Mouse (Mus musculus) limb, embryonic 11.5 days (tissue): ENCODE measurements around the gene Atp9a. TPM values are rescaled to one million over a fixed set of nuclear protein-coding genes. Genes with fewer than 3 reads are reported as not detected.

Experiments
- ATAC-seq: fragments of 200-750 bp; cut with Nextera tagmentation; 2 replicates; pipeline ENCODE4 v1.8.0; 2017; ENCODE audit warnings: low read depth; ENCODE audit not compliant: insufficient number of reproducible peaks, low FRiP score, low TSS enrichment
- DNase-seq: peaks from one replicate; pipeline ENCODE4 v3.0.0-alpha.2; 2015; ENCODE audit warnings: low spot score
- H3K27ac ChIP-seq: fragments of 300-500 bp; sonication (generic); replicated peaks from 2 replicates; pipeline ENCODE4 v1.5.1; 2014; ENCODE audit warnings: low read depth, mild to moderate bottlenecking, low read length
- H3K27me3 ChIP-seq: fragments of 300-500 bp; sonication (generic); 2 replicates; pipeline ENCODE4 v1.6.1; 2014; ENCODE audit warnings: mild to moderate bottlenecking, low read length, mixed read lengths; ENCODE audit not compliant: control insufficient read depth, insufficient read depth
- H3K36me3 ChIP-seq: fragments of 300-500 bp; sonication (generic); 2 replicates; pipeline ENCODE4 v1.6.1; 2014; ENCODE audit warnings: mild to moderate bottlenecking, low read length, moderate library complexity, mixed read lengths; ENCODE audit not compliant: control insufficient read depth, insufficient read depth
- H3K4me1 ChIP-seq: fragments of 300-500 bp; sonication (generic); 2 replicates; pipeline ENCODE4 v1.6.1; 2014; ENCODE audit warnings: low read length, mixed read lengths; ENCODE audit not compliant: control insufficient read depth, insufficient read depth
- H3K4me2 ChIP-seq: fragments of 300-500 bp; sonication (generic); 2 replicates; pipeline ENCODE4 v1.6.1; 2014; ENCODE audit warnings: low read depth, mild to moderate bottlenecking, moderate library complexity; ENCODE audit not compliant: severe bottlenecking
- H3K4me3 ChIP-seq: fragments of 300-500 bp; sonication (generic); 2 replicates; pipeline ENCODE4 v1.5.1; 2014; ENCODE audit warnings: low read depth, low read length
- H3K9ac ChIP-seq: fragments of 300-500 bp; sonication (generic); 2 replicates; pipeline ENCODE4 v1.6.1; 2014; ENCODE audit warnings: mild to moderate bottlenecking, low read length
- H3K9me3 ChIP-seq: fragments of 300-500 bp; sonication (generic); 2 replicates; pipeline ENCODE4 v1.6.1; 2016; ENCODE audit warnings: low read length; ENCODE audit not compliant: control insufficient read depth
- WGBS: fragments of 180-500 bp; shearing (Covaris S2); extraction: QIAGEN DNeasy Blood & Tissue Kit; methylation state at CpG from one replicate; pipeline ENCODE4 v1.1.7; 2014; 5-methylcytosine and 5-hydroxymethylcytosine counted together
- polyA plus RNA-seq: library from polyadenylated mRNA; unstranded; fragments of >200 nt; fragmentation: Nextera tagmentation; extraction: Ambion mirVana; gene quantifications from 2 replicates; pipeline ENCODE4 v1.2.1, GENCODE M21; 2014

Gene Atp9a
- polyA plus RNA-seq, 1 experiment from 2014 or later, result 7.0 TPM

DNA sequence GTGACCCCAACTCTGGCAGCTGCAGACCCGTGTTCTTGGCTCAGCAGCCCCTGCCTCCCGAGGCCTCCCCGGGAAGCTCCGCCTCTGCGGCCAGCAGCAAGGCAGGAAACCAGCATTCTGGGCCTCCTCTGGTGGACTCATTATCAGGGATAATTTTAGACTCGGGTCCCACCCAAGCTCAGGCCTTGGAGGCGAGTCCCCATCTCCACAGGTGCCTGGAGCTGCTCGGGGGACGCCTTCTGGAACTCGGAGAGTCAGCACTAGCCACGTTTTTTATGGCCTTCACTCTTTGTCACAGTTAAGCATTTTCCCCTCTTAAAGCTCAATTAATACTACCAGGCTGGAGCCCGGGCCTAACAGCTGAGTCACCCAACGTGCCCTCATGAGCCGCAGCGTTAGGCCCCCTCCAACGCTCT is 137.5 kb downstream of the Atp9a start:
- WGBS, result 20% methylated on average over 16 of the region's 16 CpGs
- Histone ChIP-seq H3K4me2 (no peak overlapping the region), H3K9me3 (no peaks in the 10 kb centered on the region), H3K27ac (no peak overlapping the region), H3K9ac (no peak overlapping the region), H3K27me3 (peaks cover 8% of the 10 kb centered on the region), H3K4me1 (peaks cover 45% of the 10 kb centered on the region), H3K36me3 (no peaks in the 10 kb centered on the region), H3K4me3 (no peak overlapping the region)
- DNase-seq (peak; percentile 67), ATAC-seq (0 out of 2 replicates have a peak, but pooled peaks have one; percentile 10)

DNA sequence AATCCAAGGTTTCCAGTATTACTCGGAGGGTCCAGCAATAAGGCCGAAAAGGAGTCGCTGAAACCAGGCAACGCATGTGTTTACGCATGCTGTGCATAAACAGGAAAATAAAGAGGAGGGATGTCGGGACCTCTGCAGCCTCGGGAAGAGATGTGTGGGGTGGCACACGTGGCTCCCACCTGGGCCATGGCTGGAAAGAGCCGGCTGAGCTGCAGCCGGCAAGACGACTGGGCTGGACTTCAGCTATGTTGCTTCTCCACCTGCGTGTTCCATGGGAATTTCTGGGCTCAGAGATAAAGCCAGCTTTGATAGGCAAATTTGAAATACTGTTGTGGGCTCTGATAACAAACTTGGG is 139.8 kb downstream of the Atp9a start:
- H3K9ac ChIP-seq, result no peak overlapping the region
- WGBS, result 18% methylated on average over 12 of the region's 12 CpGs
- H3K9me3 ChIP-seq, result no peaks in the 10 kb centered on the region
- peaks cover 39% of the 10 kb centered on the region for H3K4me1 ChIP-seq
- peak overlapping the region; percentile 88; the same call in 1 of the 2 replicates for H3K4me2 ChIP-seq
- H3K27ac ChIP-seq, result peak overlapping the region; percentile 85
- DNase-seq, result peak; percentile 57
- peaks cover 11% of the 10 kb centered on the region for H3K27me3 ChIP-seq
- no peak overlapping the region for H3K4me3 ChIP-seq
- H3K36me3 ChIP-seq, result no peaks in the 10 kb centered on the region
- no peak for ATAC-seq

DNA sequence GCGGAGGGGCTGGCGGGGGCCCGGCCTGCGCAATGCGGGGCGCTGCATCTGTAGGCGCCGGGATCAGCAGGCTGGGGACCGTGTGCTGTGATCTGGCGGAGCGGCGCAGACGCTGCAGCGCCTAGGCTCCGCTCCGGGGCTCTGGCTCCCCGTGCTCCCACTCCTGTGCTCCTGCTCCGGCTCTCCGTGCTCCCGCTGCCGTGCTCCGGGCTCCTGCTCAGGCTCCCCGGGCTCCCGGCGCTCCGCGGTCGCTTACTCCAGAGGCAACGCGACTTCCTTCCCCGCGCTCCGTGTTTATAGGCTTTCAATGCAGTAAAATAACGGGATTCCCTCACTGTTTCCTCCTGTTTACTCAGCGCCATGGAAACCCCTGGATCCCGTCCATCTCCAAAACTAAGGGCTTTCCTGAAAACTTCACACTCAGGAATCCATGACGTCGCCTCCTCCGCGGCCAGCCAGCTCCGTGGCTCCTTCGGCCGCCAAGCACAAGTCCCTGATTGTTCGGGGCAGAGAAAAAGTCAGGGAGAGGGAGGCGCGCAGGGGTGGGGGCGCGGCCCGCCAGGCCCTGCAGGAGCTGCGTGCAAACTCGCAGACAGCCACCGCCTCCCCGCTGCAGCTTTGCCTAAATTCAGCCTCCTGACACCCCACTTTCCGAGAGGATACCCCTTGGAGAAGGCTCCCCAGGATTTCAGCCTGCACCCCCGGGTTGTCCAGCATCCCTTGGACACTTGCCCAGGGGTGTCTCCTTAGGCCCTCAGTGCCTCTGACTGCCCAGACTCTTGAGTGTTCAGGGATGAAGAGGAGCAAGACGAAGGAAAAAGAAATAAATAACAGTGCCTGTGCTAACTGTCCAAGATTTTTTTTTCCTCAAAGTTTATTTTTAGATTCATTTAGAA is 140.5 kb downstream of the Atp9a start, which contains the start of gene Nfatc2:
Nfatc2 (minus strand) TSS at position 167 of the 896 bp plus-strand sequence.
- H3K4me3 ChIP-seq, result peak within 1 kb of the TSS; percentile 59

DNA sequence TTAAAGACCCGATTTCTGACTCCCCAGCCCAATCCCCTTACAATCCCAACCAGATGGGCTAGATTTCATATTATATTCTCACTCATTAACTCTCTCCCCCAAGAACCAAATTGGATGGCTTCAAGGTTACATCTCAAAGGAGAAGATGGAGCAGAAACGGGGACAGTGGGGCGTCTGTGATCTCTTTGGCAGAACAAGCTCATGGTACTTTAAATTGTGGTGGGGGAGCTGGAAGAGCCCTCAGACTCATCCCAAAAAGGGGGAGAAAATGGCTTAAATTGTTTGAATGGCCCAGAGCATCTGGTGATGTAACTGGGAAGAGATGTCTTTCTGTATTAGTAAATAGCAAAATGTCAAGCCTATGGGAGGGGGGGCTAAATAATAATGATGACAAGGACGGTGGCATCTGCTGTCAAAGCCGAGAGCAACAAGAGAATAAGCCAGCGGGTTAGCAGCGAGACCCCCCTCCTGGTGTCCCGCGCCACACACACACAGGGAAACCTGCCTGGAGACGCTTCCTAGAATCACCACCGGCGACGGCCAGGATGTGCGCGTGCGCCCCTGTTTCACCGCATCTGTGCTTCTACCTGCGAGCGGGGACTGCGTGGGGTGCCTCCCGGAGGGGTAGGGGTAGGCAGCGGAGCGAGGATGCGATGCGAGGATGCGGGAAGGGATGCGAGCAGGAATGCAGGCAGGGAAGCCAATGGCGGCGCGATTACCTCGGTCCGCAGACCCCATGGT is 141.3 kb downstream of the Atp9a start:
- peaks cover 39% of the 10 kb centered on the region for H3K4me1 ChIP-seq
- peak; percentile 71 for DNase-seq
- H3K36me3 ChIP-seq, result no peaks in the 10 kb centered on the region
- peaks cover 11% of the 10 kb centered on the region for H3K27me3 ChIP-seq
- H3K4me2 ChIP-seq, result peak overlapping the region; percentile 88
- peak overlapping the region; percentile 59 for H3K4me3 ChIP-seq
- WGBS, result under 1% methylated on average over 32 of the region's 32 CpGs
- peak overlapping the region; percentile 85 for H3K27ac ChIP-seq
- H3K9me3 ChIP-seq, result no peaks in the 10 kb centered on the region
- H3K9ac ChIP-seq, result peak overlapping the region; percentile 76
- peak; percentile 14; the same call in 1 of the 2 replicates for ATAC-seq

More for the DNA sequence above, 140.5 kb downstream of the Atp9a start, which contains the start of gene Nfatc2:
- DNase-seq (peak; percentile 82), ATAC-seq (peak; percentile 45)
- Histone ChIP-seq H3K27me3 (peaks cover 11% of the 10 kb centered on the region), H3K27ac (peak within 1 kb of the TSS; percentile 85), H3K4me1 (peaks cover 39% of the 10 kb centered on the region), H3K9me3 (no peaks in the 10 kb centered on the region), H3K9ac (peak within 1 kb of the TSS; percentile 76), H3K36me3 (no peaks in the 10 kb centered on the region), H3K4me2 (peak within 1 kb of the TSS; percentile 88)
- under 1% methylated on average over 55 of the region's 56 CpGs for WGBS

DNA sequence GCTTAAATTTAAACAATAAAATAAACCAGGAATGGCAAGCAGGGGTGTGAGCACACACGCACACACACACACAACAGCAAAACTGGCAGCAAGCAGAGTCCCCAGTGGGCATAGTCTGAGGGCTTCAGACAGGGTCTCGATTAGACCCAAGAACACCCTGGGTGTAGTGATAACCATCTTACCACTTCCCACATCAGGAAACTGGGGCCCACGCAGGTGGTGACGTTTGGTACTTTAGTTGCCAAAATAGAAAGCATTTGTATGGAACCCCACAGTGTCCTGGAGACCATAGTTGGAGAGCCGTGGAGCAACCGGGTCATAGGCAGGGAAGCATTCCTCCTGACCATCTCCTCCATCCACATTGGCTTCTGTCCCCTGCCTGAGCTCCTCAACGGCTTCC is 146.5 kb downstream of the Atp9a start:
- no peak for ATAC-seq

DNA sequence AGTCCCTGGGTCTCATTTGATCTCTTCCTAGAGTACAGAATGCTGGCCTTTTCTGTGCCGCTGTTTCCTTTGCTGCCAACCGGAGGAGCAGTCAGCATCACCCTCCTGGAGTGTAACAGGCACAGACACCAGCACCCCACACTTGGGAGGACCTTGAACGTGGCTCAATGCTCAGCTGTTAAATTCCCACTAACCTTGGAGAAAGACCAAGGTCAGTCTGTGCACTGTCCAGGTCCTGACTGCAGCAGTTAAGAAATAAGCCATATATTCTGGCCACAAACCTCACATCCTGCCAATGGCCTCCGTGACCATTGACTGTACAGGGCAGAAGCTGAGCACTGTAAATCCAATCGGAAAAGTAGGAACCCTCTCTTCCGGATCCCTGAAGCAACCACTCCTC is 148.5 kb downstream of the Atp9a start:
- no peak overlapping the region for H3K27ac ChIP-seq
- ATAC-seq, result no peak
- no peak overlapping the region for H3K9ac ChIP-seq
- H3K4me3 ChIP-seq, result no peak overlapping the region
- H3K4me2 ChIP-seq, result no peak overlapping the region
- H3K27me3 ChIP-seq, result peaks cover 18% of the 10 kb centered on the region
- peaks cover 8% of the 10 kb centered on the region for H3K4me1 ChIP-seq
- no peaks in the 10 kb centered on the region for H3K36me3 ChIP-seq
- DNase-seq, result no peak
- H3K9me3 ChIP-seq, result no peaks in the 10 kb centered on the region
- 84% methylated on average over 6 of the region's 6 CpGs for WGBS

More for the DNA sequence above, 146.5 kb downstream of the Atp9a start:
- Histone ChIP-seq H3K4me3 (no peak overlapping the region), H3K4me2 (no peak overlapping the region), H3K27ac (no peak overlapping the region), H3K36me3 (no peaks in the 10 kb centered on the region), H3K9me3 (no peaks in the 10 kb centered on the region), H3K4me1 (peaks cover 4% of the 10 kb centered on the region), H3K27me3 (peaks cover 6% of the 10 kb centered on the region; the same call in 1 of the 2 replicates), H3K9ac (no peak overlapping the region)
- DNase-seq, result no peak
- 78% methylated on average over 7 of the region's 7 CpGs for WGBS

DNA sequence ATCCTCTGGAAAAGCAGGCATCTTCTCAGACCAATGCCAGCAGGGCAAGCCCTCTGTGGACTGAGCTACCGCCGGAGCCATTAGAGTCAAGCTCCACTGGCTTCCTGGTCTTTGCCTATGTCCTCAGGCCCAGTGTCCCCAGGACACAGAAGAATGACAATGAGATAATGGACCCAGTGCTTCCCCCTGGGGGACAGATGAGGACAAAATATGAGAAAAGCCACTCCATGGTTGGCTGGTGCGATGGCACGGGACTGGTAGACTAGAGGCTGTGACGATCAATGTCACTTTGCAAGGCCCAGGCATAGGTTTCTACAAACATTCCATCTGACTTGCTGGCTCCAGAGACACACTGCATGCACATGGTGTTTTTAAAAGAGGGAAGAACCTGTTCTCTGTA is 149.2 kb downstream of the Atp9a start:
- no peak overlapping the region for H3K4me2 ChIP-seq
- no peak overlapping the region for H3K27ac ChIP-seq
- WGBS, result 93% methylated on average over 5 of the region's 5 CpGs
- H3K4me1 ChIP-seq, result peaks cover 8% of the 10 kb centered on the region
- H3K4me3 ChIP-seq, result no peak overlapping the region
- ATAC-seq (no peak), DNase-seq (no peak)
- H3K27me3 ChIP-seq, result peaks cover 18% of the 10 kb centered on the region
- H3K9me3 ChIP-seq, result no peaks in the 10 kb centered on the region
- H3K36me3 ChIP-seq, result no peaks in the 10 kb centered on the region
- H3K9ac ChIP-seq, result no peak overlapping the region

DNA sequence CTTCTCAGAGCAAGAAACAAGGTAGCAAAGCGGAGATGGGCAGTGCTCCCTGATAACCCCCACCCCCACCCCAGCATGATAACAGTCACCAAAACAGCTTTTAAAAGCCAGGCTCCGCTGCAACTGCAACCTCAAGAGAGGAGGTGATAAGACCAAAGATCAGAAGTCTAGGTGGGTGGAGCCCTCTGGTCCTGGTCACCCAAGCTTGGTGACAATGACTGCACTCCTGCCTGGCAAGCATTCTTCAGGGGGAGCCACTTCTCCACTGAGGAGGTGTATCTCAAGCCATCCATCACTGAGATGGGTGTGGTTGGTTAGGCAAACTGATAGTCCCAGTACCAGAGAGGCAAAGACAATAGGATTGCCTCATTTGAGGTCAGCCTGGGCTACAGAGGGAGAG is 151.1 kb downstream of the Atp9a start:
- H3K9ac ChIP-seq, result no peak overlapping the region
- 69% methylated on average over 2 of the region's 2 CpGs for WGBS
- H3K36me3 ChIP-seq, result no peaks in the 10 kb centered on the region
- H3K4me3 ChIP-seq, result no peak overlapping the region
- ATAC-seq (no peak), DNase-seq (no peak)
- no peaks in the 10 kb centered on the region for H3K9me3 ChIP-seq
- H3K4me2 ChIP-seq, result no peak overlapping the region
- peaks cover 8% of the 10 kb centered on the region for H3K4me1 ChIP-seq
- H3K27me3 ChIP-seq, result peaks cover 18% of the 10 kb centered on the region
- H3K27ac ChIP-seq, result no peak overlapping the region
